Mouse (Mus musculus): ENCODE results near the gene C1rl.
"Not testable (repeated sequence)": the region's sequence is repeated elsewhere in the genome, so short reads cannot be mapped to it uniquely, and the experiment has no call there.

The C1rl gene

DNA sequence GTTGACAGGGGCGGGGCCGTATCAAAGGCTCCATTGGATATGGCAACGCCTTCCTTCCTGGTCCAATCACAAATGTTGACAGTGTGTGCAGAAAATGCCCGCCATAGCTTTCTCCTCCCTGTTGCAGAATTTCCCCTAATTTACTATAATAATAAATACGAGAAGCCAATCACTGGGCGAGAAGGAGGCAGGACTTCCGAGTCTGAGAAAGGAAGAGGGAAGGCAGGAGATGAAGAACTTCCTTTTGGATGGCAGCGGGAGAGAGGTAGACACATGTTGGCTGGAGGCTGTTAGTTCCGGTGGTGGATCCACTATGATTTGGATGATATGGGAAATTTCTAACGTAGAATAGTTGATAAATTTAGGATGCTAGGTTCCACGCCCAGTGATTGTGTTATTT, 18.3 kb upstream of the C1rl start:
- no peak for DNase-seq

DNA sequence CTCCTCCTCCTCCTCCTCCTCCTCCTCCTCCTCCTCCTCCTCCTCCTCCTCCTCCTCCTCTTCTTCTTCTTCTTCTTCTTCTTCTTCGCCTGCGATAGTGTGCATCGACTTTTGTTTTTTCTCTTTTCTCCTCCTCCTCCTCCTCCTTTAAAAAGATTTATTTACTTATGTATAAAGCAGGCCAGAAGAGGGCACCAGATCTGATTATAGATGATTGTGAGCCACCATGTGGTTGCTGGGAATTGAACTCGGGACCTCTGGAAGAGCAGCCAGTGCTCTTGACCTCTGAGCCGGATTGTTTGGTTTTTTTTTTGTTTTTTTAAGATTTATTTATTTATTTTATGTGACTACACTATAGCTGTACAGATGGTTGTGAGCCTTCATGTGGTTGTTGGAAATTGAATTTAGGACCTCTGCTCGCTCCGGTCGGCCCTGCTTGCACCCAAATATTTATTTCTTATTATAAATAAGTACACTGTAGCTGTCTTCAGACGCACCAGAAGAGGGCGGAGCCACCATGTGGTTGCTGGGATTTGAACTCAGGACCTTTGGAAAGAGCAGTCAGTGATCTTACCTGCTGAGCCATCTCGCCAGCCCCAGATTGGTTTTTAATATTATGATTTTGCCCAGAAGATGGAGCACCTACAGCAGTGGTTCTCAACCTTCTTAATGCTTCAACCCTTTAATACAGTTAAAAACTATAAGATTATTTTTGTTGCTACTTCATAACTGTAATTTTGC, 17.4 kb upstream of the C1rl start:
- DNase-seq, result not testable (repeated sequence)

DNA sequence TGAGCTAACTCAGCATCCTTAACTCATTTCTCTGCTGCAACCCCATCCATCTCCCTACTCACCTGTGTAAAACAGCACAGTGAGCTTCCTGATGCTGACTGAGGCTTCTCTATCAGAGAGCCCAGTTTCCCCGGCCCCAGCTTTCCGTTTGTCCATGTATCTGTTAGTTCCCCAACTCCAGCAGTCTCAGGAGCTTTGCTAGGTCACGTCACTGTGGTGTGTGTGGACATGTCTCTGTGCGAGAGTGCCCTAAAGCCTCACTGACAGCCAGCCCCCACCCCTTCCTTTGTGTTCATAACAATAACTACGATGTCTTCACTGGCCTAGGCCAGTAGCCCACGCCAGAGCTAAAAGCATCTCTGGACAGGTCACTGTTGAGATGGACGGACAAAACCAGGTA, 16.7 kb upstream of the C1rl start:
- DNase-seq, result no peak

DNA sequence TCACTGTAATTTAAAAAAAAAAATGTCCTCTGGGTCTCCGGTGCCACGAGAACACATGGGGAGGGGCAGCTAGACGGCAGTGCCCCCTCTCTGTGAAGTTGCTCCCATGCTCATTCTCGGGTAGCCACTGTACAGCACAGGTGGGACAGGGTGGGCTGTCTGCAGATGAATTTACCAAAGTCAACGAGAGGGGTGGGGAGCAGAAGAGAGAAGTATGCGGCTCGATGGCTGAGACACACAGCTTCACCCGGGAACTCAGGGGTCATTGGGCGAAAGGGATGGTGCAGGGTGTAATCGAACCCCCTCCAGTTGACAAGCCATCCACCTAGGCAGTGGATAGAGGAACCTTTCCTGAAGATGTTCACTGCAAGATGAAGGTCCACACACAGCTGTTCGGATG, 16.1 kb upstream of the C1rl start:
- DNase-seq, result no peak

DNA sequence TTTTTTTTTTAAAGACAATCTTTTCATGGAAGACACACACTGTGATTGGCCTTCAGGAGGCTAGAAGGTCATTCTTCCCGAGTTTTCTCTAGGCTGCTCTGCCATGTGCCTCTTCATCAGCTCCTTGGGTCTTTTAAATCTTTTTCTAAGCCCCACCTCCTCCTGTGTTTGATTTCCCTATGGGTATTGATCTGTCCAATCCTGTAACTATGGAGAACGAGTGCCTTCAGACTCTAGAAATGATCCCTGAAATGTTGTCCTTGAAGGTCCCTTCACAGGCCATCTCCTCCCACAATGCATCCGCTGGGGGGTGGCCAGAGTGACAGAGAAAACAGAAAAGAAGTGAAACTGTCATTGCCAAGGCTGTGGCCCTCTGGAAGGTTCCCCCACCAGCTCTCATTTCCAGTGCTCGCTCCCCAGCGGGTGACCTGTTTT, 15.7 kb upstream of the C1rl start:
- no peak for DNase-seq

DNA sequence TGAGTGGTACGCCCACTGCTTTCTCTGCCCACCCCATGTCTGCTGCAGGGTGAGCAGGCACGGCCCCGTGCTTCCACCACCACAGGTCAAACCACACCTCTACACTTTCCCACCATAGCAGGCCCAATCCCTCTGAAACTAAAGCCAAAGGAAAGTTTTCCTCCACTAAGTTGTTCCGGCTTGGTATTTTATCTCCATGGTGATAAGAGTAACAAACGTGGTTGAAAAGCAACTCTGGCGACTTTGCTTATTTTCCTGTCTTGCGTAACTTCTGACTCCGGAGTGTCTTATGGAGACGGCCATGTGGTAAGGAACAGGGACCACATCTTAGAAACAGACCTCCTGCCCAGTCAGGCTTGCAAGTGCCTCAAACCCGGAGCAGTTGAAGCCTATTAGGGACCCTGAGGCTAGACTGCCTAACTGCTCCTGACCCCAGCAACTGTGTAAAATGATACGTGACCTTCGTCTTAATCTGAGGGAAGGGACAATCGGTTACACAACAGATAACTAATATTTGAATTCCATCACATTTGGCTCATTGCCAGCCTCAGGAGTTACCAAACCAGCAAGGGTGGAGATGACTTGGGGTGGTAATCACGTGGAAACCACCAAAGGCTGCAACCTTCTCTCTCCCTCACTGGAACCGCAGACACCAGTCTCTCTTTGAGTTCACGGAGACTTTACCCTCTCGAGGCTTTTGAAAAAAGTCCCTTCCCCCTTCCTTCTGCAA, 14.8 kb upstream of the C1rl start:
- peak; percentile 51 for DNase-seq

DNA sequence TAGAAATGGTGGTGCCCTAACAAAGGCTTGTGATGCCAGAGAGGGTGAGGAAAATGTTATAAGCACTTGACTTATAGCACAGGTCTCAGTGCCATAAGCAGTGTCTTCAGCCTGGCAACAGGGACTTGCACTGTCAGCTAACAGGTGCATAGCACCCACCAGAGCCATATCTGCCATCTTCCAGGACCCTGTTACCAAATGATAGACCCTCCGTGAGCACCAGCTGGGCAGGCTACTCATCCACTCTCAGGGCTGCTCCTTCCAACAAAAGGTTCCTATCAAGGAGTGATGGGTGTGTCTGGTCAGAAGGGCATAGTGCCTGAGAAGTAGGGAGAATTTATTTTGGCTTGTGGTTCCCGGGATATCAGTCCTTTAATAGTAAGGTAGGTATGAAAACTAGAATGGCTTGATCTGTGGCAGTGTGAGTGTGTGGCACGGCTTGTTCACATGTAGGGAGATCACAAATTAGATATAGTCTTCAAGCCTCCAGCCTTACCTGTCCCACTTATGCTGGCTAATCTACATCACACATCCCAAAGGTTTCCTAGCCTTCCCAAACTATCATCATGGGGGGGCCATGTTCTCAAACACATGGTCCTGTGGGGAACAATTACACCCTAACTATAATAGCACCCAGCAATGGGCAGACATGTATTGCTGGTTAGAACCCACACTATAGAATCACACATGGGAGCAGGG, 13.9 kb upstream of the C1rl start:
- DNase-seq, result no peak

DNA sequence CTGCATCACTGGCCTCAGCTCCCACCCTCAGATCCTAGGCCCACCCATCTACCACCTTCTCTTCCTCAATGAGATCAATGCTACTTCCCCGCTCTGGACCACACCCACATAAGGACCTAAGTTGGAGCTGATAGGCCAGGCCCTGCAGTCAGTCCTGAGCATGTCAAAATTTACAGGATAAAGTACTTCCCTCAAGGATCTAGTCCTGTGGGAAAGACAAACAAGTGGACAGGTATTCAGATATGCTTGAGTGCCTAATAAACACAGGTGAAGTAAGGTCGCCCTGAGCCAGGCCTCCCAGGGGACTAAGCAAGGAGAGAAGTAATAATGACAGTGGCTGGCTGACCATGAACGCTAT, 13.4 kb upstream of the C1rl start:
- no peak for DNase-seq

DNA sequence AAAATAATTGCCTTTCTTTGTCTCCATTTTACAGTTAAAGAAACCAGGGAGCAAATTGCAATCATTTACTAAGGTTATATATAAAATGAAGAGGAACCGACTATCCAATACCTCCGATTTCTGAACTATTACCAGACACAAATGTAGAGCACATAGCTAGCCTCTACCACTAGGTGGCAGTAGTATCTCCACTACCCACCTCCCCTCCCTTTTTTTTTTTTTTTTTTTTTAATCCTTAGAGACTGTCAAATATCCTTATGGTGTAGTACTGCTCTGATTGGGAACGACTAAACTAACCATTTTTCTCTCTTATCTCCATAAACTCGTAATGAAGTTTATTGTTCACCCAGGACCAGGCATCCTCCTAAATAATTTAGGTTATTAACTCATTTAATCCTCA, 12.6 kb upstream of the C1rl start:
- DNase-seq, result peak; percentile 28

DNA sequence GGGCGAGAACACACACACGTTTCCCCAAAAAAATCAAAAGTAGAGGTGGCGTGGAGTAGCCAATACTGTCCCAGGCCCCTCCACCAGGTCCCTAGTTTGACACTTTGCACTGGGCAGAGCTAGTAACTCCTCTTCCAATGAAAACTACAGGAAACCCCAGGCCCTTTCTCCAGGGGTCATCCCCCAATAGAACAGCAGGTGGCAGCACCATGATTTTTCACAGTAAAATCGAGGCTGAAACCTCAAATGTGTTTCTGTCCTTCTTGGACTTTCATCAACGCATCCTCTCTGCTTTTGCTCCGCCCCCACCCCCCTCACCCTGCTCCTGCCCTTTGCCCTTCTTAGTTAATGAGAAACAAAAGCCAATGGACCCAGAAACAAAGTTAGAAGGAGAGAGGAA, 11.3 kb upstream of the C1rl start:
- peak; percentile 56 for DNase-seq

DNA sequence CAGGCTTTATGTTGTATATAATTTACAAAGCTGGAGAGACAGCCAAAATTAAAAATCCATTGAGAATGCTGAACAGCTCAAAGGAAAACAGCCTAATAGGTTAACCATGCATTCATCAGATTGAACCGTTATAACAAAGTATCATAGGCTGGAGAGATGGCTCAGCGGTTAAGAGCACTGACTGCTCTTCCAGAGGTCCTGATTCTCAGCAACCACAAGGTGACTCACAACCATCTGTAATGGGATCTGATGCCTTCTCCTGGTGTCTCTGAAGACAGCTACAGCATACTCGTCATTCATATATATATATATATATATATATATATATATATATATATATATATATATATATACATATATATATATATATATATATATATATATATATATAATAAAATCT, 9.1 kb upstream of the C1rl start:
- not testable (repeated sequence) for DNase-seq

DNA sequence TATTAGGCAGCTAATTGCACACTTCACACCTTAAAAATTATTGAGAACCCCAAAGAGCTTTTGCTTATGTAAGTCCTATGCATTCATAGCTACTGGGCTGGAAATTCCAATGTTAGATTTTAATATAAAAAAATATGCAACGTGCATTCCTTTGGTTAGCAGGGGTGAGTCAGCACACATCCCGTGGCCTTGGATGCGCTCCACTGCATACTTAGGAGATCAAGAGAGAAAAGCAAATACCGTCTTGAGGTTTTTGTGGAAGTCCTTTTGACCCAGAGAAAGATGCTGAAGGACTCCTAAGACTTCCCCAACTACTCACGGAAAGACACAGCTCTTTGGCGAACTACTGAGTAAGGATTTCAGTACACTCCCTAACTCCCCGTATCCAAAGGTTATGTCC, 8.1 kb upstream of the C1rl start:
- DNase-seq, result no peak

DNA sequence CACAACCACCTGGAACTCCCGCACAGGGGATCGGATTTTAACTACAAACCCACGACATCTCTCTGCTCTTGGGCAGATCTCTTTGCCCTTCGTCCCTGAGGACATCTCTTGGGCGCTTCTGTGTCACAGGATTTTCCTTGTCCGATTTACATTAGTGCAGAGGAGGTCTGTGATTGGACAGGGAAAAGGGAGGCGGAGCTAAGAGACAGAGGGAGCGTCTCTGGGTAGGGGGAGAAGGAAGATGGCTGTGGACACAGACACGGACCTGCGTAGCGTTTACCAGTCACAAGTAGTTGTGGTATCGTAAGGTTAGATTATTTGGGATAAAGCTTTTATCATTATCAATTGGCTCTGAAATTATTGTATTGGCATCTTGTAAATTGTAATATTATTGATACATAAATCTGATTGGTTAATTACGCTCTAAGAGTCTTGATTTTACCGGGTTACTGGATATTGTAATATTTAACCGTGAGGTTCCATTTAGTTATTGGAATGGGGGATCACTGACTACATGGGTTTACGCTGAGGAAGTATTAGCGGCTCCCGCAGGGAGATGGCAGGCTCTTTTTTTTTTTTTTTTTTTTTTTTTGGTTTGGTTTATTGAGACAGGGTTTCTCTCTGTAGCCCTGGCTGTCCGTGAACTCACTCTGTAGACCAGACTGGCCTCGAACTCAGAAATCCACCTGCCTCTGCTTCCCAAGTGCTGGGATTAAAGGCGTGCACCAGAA, 7.3 kb upstream of the C1rl start:
- no peak for DNase-seq

DNA sequence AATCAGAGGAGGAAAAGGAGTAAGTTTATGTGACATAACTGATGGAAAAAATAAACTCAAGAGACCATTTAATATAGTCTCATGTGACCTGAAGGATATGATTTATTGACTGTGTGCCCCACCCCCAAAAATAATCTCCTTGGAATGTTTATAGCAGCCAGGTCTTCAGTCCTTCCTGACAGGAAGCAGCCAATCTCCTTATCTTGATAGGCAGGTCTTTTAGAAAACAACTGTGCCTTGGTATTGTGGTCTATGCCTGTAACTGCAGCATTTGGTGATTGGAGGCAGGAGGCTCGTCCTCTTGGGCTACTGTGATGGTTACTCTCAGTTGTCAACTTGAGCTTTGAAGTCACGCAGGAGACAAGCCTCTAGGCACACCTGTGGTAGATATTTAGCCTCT, 5.4 kb upstream of the C1rl start:
- DNase-seq, result no peak

DNA sequence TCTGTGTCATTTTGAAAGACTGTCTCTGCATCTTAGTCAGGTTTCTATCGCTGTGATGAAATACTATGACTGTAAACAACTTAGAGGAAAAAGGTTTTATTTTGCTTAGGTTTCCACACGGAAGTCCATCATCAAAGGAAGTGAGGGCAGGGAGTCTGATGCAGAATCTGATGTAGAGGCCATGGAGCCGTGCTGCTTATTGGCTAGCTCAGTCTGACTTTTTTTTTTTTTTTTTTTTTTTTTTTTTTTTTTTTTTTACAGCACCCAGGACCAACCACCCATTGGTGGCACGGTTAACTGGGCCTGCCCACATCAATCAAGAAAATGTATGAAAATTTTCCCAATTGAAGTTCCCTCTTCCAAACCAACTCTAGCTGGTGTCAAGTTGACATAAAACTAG, 4.0 kb upstream of the C1rl start:
- DNase-seq, result no peak

DNA sequence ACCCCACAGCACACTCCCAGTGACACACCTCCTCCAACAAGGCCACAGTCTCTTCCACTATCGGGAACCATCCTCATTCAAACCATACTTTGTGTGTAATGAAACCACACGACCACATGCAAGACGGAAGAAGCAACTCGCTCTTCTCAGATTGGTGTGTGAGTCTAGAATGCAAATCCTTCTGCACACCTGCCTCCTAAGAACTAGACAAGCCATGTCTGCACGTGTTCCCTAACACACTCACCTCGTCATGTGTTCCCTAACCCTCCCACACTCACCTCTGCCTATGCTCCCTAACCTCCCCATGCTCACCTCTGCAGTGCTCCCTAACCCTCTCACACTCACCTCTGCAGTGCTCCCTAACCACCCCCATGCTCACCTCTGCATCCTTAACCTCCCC, 1.5 kb upstream of the C1rl start:
- DNase-seq, result no peak

DNA sequence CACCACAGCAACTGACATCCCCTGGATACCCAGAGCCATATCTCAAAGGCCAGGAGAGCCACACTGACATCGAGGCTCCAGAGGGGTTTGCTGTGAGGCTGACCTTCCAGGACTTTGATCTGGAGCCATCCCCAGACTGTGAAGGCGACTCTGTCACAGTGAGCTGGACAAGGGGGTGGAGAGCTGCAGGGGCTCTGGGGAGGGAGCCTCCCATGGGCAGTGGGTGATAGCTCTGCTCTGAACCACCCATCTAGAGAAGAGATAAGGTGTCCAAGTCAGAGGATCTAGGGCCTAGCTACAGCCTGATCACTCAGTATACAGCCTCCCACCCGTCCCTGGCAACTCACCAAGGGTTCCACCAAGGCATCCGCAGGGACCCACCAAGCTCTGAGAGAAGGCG, 973 bp downstream of the C1rl start:
- no peak for DNase-seq

DNA sequence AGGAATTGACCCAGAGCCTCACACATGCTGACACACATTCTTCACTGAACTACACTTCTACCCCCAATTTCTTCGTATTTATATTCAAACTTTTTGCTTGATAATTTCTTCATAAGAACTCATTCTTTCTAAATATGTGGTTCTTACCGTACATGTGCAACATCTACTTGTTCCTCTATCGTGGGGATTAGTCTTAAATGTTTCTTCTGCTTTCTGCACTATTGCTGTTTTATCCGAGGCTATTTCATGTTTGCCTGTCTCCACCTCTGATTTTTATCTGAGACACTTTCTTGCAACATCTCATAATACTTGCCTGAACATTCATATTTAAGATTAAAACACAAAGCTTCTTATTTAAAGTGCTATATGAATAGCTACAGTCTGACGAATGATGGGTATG, 3.1 kb downstream of the C1rl start:
- DNase-seq, result no peak

DNA sequence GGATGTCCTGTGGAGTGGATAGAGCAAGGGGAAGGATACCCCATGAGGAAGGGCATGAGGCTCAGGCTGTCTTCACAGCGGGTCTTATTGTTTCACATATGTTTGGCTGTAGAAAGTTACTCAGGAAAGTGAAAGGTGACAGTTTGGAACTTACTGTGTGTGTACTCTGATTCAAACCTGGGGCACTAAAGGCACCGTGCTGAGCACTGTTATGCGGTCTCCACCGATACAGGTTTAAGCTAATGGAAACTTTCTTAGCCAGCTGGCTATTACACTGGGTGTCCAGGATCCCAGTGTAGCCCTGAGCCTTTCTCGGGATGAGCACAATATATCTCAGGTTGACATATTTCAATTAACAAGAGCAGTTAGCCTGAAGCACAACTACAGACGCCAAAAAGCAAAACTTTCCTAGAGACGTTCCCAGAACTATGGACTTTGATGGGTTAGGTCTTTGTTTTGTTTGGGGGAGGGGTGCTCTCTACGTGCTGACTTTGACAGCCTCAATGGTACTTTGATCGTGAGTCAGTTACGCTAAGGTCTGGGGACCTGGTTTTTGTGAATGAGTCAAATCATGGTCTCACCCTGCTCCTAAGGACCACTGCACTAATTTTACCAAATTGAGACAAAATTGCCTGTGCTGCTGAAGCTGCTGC, 7.1 kb downstream of the C1rl start:
- no peak for DNase-seq

DNA sequence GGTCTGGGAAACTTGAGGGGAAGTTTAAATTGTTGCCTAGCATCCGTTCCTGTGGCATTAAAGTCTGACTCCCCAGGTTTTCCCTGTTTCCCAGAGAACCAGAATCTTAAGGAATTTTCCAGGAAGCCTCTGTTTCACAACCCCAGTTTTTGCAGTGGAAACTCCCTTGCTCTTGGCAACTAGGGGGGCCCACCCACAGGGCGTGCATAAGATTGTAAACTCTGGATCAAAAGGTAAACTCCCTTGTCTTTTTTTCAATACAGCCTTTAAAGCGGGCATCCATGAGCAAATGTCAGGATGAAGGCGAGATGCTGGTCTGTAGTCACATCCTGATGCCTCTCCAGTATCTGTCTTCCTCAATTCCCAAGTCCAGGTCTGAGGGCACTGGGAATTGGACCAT, 8.6 kb downstream of the C1rl start:
- no peak for DNase-seq

DNA sequence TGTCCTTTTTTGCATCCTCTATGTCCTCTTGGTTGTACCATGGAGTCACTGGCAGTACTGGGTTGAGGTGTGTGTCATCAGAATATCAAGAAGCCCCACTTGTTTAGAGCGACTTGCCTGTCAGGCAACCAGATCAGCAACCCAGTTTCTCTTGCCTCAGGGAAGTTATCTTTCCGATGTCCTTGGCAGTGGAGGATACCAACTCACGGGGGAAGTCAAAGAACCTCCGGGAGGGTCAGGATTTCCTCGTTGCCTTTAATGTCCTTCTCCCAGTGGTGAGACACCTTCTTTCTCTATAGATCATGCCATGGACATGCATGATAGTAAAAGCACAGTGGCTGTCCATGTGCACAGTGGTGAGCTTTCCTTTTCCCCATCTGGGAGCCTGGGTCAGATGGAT, 9.1 kb downstream of the C1rl start:
- no peak for DNase-seq

DNA sequence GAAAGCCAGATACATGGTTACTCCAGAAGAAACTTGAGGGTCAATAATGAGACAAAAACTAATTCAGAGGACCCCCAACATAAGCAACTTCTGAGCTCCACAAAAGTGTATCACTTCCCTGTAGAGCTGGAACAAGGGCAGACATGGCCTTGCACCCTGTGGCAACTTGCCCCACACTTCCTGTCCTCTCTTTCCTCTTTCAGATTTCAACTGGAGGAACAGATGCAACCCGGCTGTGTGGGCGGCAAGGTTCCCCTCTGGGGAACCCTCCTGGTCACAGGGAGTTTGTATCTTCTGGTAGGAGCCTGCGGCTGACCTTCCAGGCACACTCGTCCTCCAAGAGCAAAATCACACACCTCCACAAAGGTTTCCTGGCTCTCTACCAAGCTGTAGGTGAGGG, 12.1 kb downstream of the C1rl start:
- DNase-seq, result peak; percentile 29

DNA sequence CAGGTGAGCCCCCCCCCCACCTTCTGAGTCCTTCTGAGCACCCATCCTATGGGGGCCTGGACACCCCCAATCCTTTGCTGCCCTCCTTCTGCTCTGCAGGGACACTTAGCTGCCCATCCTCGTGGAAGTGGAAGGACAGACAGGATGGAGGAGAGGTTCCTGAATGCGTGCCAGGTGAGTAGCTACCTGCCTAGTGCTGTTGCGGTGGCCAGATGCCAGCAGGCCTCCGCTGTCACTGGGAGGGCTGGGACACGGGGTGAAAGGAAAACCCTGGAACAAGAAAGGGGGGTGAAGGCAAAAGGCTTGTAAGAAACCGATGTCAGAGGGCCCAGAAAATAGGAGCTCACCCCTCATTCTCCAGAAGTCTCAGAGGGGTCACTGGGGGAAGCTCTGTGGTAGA, 14.1 kb downstream of the C1rl start:
- no peak for DNase-seq

All from lung, postnatal 14 days (tissue).